Mouse (Mus musculus): ENCODE data around the gene Itpripl2. TPM values are rescaled to one million over a fixed set of nuclear protein-coding genes. Genes with fewer than 3 reads are reported as not detected.

Itpripl2 gene
- total RNA-seq (2023), result 1 to 10 TPM in 1 of 2 experiments, under 1 TPM in 1; 0.99 to 1.3 TPM

GRCm38 (mm10) chr7:118491431-118492147 lies at the start of gene Itpripl2:
Gene Itpripl2, minus strand, starts transcription at chr7:118491975.

GRCm38 (mm10) chr7:118533178-118533578 lies 41.4 kb upstream of the Itpripl2 start, which contains the start of gene Coq7:
Gene Coq7, minus strand, starts transcription at chr7:118533356.

GRCm38 (mm10) chr7:118448134-118448967 lies 43.4 kb downstream of the Itpripl2 start, which contains the start of gene Syt17:
Gene Syt17, minus strand, starts transcription at chr7:118448222.

Other genes starting within 250 kb of the Itpripl2 start
- 100 to 1,000 TPM; 213 to 215 TPM for gene Smg1, start 248.3 kb downstream of the Itpripl2 start, total RNA-seq (2023)
- gene Syt17, start 43.8 kb downstream of the Itpripl2 start, total RNA-seq (2023), result not detected
- gene Coq7, start 41.4 kb upstream of the Itpripl2 start, total RNA-seq (2023), result 1 to 10 TPM; 6.8 to 7.6 TPM
- not detected for gene Tmc7, start 92.8 kb upstream of the Itpripl2 start, total RNA-seq (2023)
- gene Tmc5, start 105.3 kb upstream of the Itpripl2 start, total RNA-seq (2023), result not detected
- 10 to 100 TPM; 33.0 to 35.3 TPM for gene Gde1, start 213.8 kb upstream of the Itpripl2 start, total RNA-seq (2023)
- gene Ccp110, start 220.6 kb upstream of the Itpripl2 start, total RNA-seq (2023), result 1 to 10 TPM; 9.3 to 9.5 TPM
- 10 to 100 TPM; 64.2 to 66.9 TPM for gene Vps35l, start 248.3 kb upstream of the Itpripl2 start, total RNA-seq (2023)